Mouse (Mus musculus): ENCODE data around the gene Aqp7. TPM values are rescaled to one million over a fixed set of nuclear protein-coding genes. Genes with fewer than 3 reads are reported as not detected.

Gene Aqp7
- polyA plus RNA-seq, 1 experiment from 2014 or later = 0.87 TPM

GRCm38 (mm10) chr4:41037942-41038341, 10.0 kb downstream of the Aqp7 start:
- peaks cover 4% of the 10 kb centered on the region for H3K4me1 ChIP-seq (replicated peaks)
- no peaks in the 10 kb centered on the region for H3K36me3 ChIP-seq
- H3K4me2 ChIP-seq = no peak overlapping the region
- no peak overlapping the region for H3K4me3 ChIP-seq
- 45% methylated on average over 3 of the region's 3 CpGs for WGBS
- H3K9me3 ChIP-seq (replicated peaks) = no peaks in the 10 kb centered on the region
- H3K27me3 ChIP-seq = no peaks in the 10 kb centered on the region
- H3K9ac ChIP-seq = no peak overlapping the region
- no peak overlapping the region for H3K27ac ChIP-seq
- no peak for ATAC-seq (replicated peaks; ENCODE audit: insufficient number of reproducible peaks, insufficient read depth, low FRiP score, low read depth)

DNA sequence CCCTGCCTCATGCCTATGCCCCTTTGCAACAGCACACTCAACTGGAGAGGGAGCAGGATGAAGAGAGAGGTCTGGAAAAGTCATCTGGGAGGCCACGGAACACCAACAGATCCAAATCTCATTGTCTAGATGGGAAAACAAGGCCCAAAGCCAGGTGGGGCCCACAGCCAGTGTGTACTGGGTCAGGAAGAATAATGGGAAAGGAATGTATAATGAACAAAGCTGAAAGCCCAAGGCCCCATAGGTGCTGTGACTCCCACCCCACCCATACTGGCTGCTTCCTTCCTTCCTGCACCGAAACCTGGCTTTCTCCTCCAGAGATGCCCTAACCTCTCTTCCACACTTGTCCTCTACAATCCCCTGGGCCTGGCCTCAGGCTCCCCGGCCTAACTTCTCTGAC, 16.7 kb downstream of the Aqp7 start:
- Histone ChIP-seq H3K4me2 (no peak overlapping the region), H3K27me3 (no peaks in the 10 kb centered on the region), H3K27ac (no peak overlapping the region), H3K4me1 (replicated peaks) (no peaks in the 10 kb centered on the region), H3K36me3 (no peaks in the 10 kb centered on the region; the same call in 1 of the 2 replicates), H3K9ac (no peak overlapping the region), H3K9me3 (replicated peaks) (no peaks in the 10 kb centered on the region), H3K4me3 (no peak overlapping the region)
- no peak for ATAC-seq (replicated peaks; ENCODE audit: insufficient number of reproducible peaks, insufficient read depth, low FRiP score, low read depth)
- WGBS = 60% methylated on average over 3 of the region's 3 CpGs

- Histone ChIP-seq H3K4me1 (replicated peaks) (no peaks in the 10 kb centered on the region), H3K27me3 (no peaks in the 10 kb centered on the region), H3K9me3 (replicated peaks) (no peaks in the 10 kb centered on the region), H3K4me2 (no peak overlapping the region), H3K27ac (no peak overlapping the region), H3K4me3 (no peak overlapping the region), H3K9ac (no peak overlapping the region), H3K36me3 (peaks cover 8% of the 10 kb centered on the region; the same call in 1 of the 2 replicates)
- 81% methylated on average over 5 of the region's 5 CpGs for WGBS
- ATAC-seq (replicated peaks; ENCODE audit: insufficient number of reproducible peaks, insufficient read depth, low FRiP score, low read depth) = no peak
These were observed 18.6 kb downstream of the Aqp7 start for GRCm38 (mm10) chr4:41029372-41029771.

GRCm38 (mm10) chr4:41028272-41028671, 19.7 kb downstream of the Aqp7 start:
- 78% methylated on average over 4 of the region's 4 CpGs for WGBS
- H3K9me3 ChIP-seq (replicated peaks) = no peaks in the 10 kb centered on the region
- H3K4me1 ChIP-seq (replicated peaks) = no peaks in the 10 kb centered on the region
- no peak overlapping the region for H3K27ac ChIP-seq
- H3K4me3 ChIP-seq = no peak overlapping the region
- ATAC-seq (replicated peaks; ENCODE audit: insufficient number of reproducible peaks, insufficient read depth, low FRiP score, low read depth) = no peak
- H3K36me3 ChIP-seq = peaks cover 19% of the 10 kb centered on the region
- H3K4me2 ChIP-seq = no peak overlapping the region
- no peak overlapping the region for H3K9ac ChIP-seq
- H3K27me3 ChIP-seq = no peaks in the 10 kb centered on the region

DNA sequence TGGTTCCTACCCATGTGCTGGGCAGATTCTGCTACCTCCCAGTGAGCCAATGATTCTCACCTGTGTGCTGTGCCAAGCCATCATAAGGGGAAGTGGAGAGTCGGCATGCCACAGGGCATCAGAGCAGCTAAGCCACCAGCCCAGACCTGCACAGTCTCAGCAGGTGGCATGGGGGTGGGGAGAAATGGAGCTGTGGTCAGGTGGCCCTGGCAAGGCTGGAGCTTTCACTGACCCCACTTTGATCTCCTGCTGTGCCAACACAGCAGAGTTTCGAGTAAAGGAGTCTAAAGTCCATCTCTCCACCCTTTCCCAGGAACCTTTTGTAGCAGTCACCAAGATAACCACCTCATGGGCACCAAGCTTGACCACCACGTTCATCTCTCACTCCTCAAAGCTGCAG, 20.1 kb downstream of the Aqp7 start:
- 91% methylated on average over 3 of the region's 3 CpGs for WGBS
- Histone ChIP-seq H3K36me3 (peaks cover 21% of the 10 kb centered on the region), H3K4me3 (no peak overlapping the region), H3K4me2 (no peak overlapping the region), H3K4me1 (replicated peaks) (no peaks in the 10 kb centered on the region), H3K9ac (no peak overlapping the region), H3K27ac (no peak overlapping the region), H3K9me3 (replicated peaks) (no peaks in the 10 kb centered on the region), H3K27me3 (no peaks in the 10 kb centered on the region)
- no peak for ATAC-seq (replicated peaks; ENCODE audit: insufficient number of reproducible peaks, insufficient read depth, low FRiP score, low read depth)

GRCm38 (mm10) chr4:41026086-41026787, 21.7 kb downstream of the Aqp7 start:
- ATAC-seq (replicated peaks; ENCODE audit: insufficient number of reproducible peaks, insufficient read depth, low FRiP score, low read depth) = no peak
- H3K9ac ChIP-seq = no peak overlapping the region
- no peak overlapping the region for H3K27ac ChIP-seq

GRCm38 (mm10) chr4:41021094-41021493, 26.8 kb downstream of the Aqp7 start:
- 86% methylated on average over 5 of the region's 5 CpGs for WGBS
- Histone ChIP-seq H3K27ac (no peak overlapping the region), H3K4me2 (no peak overlapping the region), H3K27me3 (no peaks in the 10 kb centered on the region), H3K9ac (no peak overlapping the region), H3K4me1 (replicated peaks) (no peaks in the 10 kb centered on the region), H3K36me3 (peaks cover 50% of the 10 kb centered on the region), H3K4me3 (no peak overlapping the region), H3K9me3 (replicated peaks) (no peaks in the 10 kb centered on the region)
- no peak for ATAC-seq (replicated peaks; ENCODE audit: insufficient number of reproducible peaks, insufficient read depth, low FRiP score, low read depth)

More at GRCm38 (mm10) chr4:41026086-41026787, 21.7 kb downstream of the Aqp7 start:
- Histone ChIP-seq H3K27me3 (no peaks in the 10 kb centered on the region), H3K4me2 (no peak overlapping the region), H3K9me3 (replicated peaks) (no peaks in the 10 kb centered on the region), H3K4me1 (replicated peaks) (no peaks in the 10 kb centered on the region), H3K36me3 (peaks cover 33% of the 10 kb centered on the region), H3K4me3 (no peak overlapping the region)
- 51% methylated on average over 8 of the region's 8 CpGs for WGBS

DNA sequence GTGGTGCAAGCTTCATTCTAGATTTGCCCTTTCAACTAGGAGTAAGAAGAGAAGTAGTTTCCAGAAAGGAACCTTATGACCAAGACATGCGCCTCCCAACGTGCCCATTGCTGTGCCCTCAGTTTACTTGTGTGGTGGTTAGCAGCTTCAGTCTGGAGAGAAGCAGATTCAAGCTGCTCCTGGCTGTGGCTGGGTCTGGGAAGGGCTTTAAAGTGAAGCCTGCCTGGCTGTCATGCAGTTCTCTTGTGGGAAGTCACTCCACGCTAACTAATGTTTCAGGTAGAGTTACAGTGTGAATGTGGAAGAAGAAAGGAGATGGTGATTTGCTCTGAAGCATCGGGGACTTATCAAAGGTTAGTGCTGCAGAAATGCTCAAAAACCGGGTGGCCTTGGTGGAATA, 32.1 kb downstream of the Aqp7 start:
- no peaks in the 10 kb centered on the region for H3K27me3 ChIP-seq
- H3K4me3 ChIP-seq = no peak overlapping the region
- ATAC-seq (replicated peaks; ENCODE audit: insufficient number of reproducible peaks, insufficient read depth, low FRiP score, low read depth) = no peak
- no peak overlapping the region for H3K4me2 ChIP-seq
- H3K9me3 ChIP-seq (replicated peaks) = no peaks in the 10 kb centered on the region
- H3K36me3 ChIP-seq = peaks cover 56% of the 10 kb centered on the region
- no peak overlapping the region for H3K9ac ChIP-seq
- 88% methylated on average over 5 of the region's 5 CpGs for WGBS
- no peaks in the 10 kb centered on the region for H3K4me1 ChIP-seq (replicated peaks)
- H3K27ac ChIP-seq = no peak overlapping the region

GRCm38 (mm10) chr4:41013351-41013750, 34.6 kb downstream of the Aqp7 start:
- Histone ChIP-seq H3K27me3 (no peaks in the 10 kb centered on the region), H3K9me3 (replicated peaks) (no peaks in the 10 kb centered on the region), H3K36me3 (peaks cover 76% of the 10 kb centered on the region), H3K4me1 (replicated peaks) (no peaks in the 10 kb centered on the region), H3K4me3 (no peak overlapping the region), H3K27ac (no peak overlapping the region), H3K4me2 (no peak overlapping the region), H3K9ac (no peak overlapping the region)
- WGBS = 86% methylated on average over 3 of the region's 3 CpGs
- ATAC-seq (replicated peaks; ENCODE audit: insufficient number of reproducible peaks, insufficient read depth, low FRiP score, low read depth) = no peak

GRCm38 (mm10) chr4:41000842-41001639, 46.9 kb downstream of the Aqp7 start:
- H3K4me3 ChIP-seq = no peak overlapping the region
- no peaks in the 10 kb centered on the region for H3K4me1 ChIP-seq (replicated peaks)
- H3K9ac ChIP-seq = no peak overlapping the region
- no peaks in the 10 kb centered on the region for H3K27me3 ChIP-seq
- WGBS = 86% methylated on average over 9 of the region's 9 CpGs
- no peak overlapping the region for H3K27ac ChIP-seq
- no peaks in the 10 kb centered on the region for H3K9me3 ChIP-seq (replicated peaks)
- no peak for ATAC-seq (replicated peaks; ENCODE audit: insufficient number of reproducible peaks, insufficient read depth, low FRiP score, low read depth)
- peaks cover 92% of the 10 kb centered on the region for H3K36me3 ChIP-seq
- no peak overlapping the region for H3K4me2 ChIP-seq

- no peaks in the 10 kb centered on the region for H3K9me3 ChIP-seq (replicated peaks)
- H3K4me2 ChIP-seq = no peak overlapping the region
- no peak overlapping the region for H3K4me3 ChIP-seq
- no peaks in the 10 kb centered on the region for H3K4me1 ChIP-seq (replicated peaks)
- no peak for ATAC-seq (replicated peaks; ENCODE audit: insufficient number of reproducible peaks, insufficient read depth, low FRiP score, low read depth)
- no peaks in the 10 kb centered on the region for H3K27me3 ChIP-seq
- no peak overlapping the region for H3K27ac ChIP-seq
- WGBS = 71% methylated on average over 1 of the region's 1 CpGs
- H3K9ac ChIP-seq = no peak overlapping the region
- H3K36me3 ChIP-seq = peaks cover 96% of the 10 kb centered on the region
These were observed 47.7 kb downstream of the Aqp7 start for GRCm38 (mm10) chr4:41000271-41000670.
